Mouse (Mus musculus): ENCODE measurements around the gene Abi3bp.

DNA sequence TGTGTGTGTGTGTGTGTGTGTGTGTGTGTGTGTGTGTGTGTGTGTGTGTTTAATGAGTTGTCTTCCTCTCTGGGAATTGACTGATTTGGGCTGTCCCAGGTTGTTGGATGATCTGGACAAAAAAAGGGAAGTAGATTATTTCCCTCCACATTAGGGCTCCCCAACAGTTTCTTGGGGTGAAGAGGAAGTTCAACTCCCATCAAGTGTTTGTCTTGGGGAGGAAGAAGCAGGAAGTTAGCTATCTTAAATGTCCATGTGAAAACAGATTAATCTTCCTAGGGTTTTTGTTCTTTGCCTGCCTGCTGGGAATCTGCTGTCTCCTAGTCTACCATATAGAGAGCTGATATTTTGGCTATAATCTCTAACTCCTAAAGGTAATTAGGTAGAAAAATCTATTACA, 181.2 kb downstream of the Abi3bp start:
- TF ChIP-seq GATA1 (IDR thresholded peaks at IDR 0.05; ENCODE audit: low read length) (no peak), TAL1 (IDR thresholded peaks at IDR 0.05; ENCODE audit: low read length) (no peak)

All from erythroblast, embryonic 14.5 days (primary cell).